In the genomic region with DNA sequence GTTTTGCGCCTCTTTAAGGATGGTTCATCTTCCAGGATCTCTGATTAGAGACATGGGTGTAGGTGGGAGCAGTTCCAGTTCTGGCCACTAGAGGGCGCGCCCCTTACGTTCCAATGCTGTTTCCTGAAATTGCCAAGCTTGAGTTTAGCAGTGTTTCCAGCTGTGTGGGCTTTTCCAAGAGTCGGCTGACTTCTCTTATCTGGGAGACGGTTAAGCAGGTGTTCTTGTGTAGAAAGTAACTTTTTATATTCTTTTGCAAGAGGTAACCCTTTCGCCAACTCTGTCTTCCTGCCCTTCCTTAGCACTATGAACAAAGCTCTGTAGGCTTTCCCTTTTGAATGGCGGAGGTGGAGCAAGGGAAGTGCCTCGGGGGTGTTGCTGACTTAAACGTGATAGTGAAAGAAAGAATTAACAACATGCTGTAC, we compare ENCODE assay signal across 8 mouse cellular contexts. TPM values are rescaled to one million over a fixed set of nuclear protein-coding genes. Genes with fewer than 3 reads are reported as not detected.
DNase-seq lines count a peak whose midpoint lies in the region; ATAC-seq and TF ChIP-seq lines count a peak whose summit lies in the region.

No protein-coding gene starts in this region.

- intact Hi-C loops in left cerebral cortex, adult 2 months (cut with DNase I), result loop anchor here (1.0 to 5.0 kb wide), 3 partner anchors 232 to 350 kb away; no protein-coding TSS in a partner anchor

- peak; percentile 96 for TF ChIP-seq CTCF in left cerebral cortex, adult 2 months (IDR thresholded peaks at IDR 0.05)

- H3K4me3 ChIP-seq in left cerebral cortex, adult 2 months, result peak overlapping the region; percentile 29; the same call in 1 of the 2 replicates

- peak; percentile 96 for ATAC-seq in megakaryocyte, adult 5-6 weeks (ENCODE audit: poor library complexity, severe bottlenecking)

- no peak overlapping the region for H3K27ac ChIP-seq in left cerebral cortex, adult 2 months

- DNase-seq in adrenal gland, adult 18-20 months (ENCODE audit: low spot score in 2 of 2), result peak; percentile 83 to 85
- peak; percentile 92 for DNase-seq in embryo, embryonic 10 days (ENCODE audit: low spot score)
- DNase-seq in gastrocnemius, adult 8-10 months (ENCODE audit: low spot score in 2 of 2), result peak; percentile 49 to 63
- peak; percentile 52 for DNase-seq in hindlimb bud, embryonic 11.5 days (ENCODE audit: extremely low spot score, low read depth, low spot score)
- peak; percentile 77 to 82 for DNase-seq in left cerebral cortex, adult 2 months (ENCODE audit: extremely low spot score in 1 of 2, low spot score in 2 of 2)
- DNase-seq in right cerebral cortex, adult 2 months (ENCODE audit: low spot score in 2 of 2), result peak; percentile 89 to 93
- peak; percentile 77 for DNase-seq in urinary bladder, postnatal 25 days (ENCODE audit: low spot score)

RNA-seq across cellular contexts. Expression of gene Tm2d3, which starts 13.9 kb away (rescaled TPM):
- 10 to 100 TPM; 62.5 to 66.5 TPM for total RNA-seq in adrenal gland, adult 18-20 months (2021)
- 10 to 100 TPM; 11.6 to 16.4 (median 12.3) TPM for total RNA-seq in gastrocnemius, adult 8-10 months (2022)
- 10 to 100 TPM; 45.4 to 53.0 TPM for total RNA-seq in left cerebral cortex, adult 2 months (2021)
- total RNA-seq in megakaryocyte, adult 5-6 weeks (2015), result 27.7 and 29.5 TPM in 2 replicates
- total RNA-seq in megakaryocyte, adult 5-6 weeks (2017), result 43.5 and 44.2 TPM in 2 replicates
